ENCODE assay signal across 19 mouse cellular contexts in genomic region chr4:59253055-59253434, GRCm38 (mm10).
DNase-seq lines count a peak whose midpoint lies in the region; ATAC-seq lines count a peak whose summit lies in the region.
"Had no signal": no experiment of that assay in that cellular context is flagged by ENCODE, and none has a peak within 500 bp of the region (broad histone marks: within the 10 kb centered on the region; RNA-seq: fewer than 3 reads in every experiment).

No protein-coding gene starts in this region.

- DNase-seq in embryonic facial prominence, embryonic 10.5 days (ENCODE audit: low spot score), result no peak
- DNase-seq in midbrain, embryonic 11.5 days (ENCODE audit: low spot score, missing footprints), result peak; percentile 59
- no peak for DNase-seq in midbrain, embryonic 10.5 days (ENCODE audit: low spot score)
- no peak for DNase-seq in adrenal gland, adult 18-20 months (ENCODE audit: low spot score in 2 of 2)
- DNase-seq in adipocyte (ENCODE audit: low spot score), result no peak
- DNase-seq: cerebellum, adult 11 months; cerebellum, postnatal 25 days; heart, adult 2 months; heart, postnatal 10 days; kidney, adult 18-20 months; kidney, postnatal 36 days; retina, postnatal 1 day; thymus, postnatal 4 days had no signal

- 81% methylated on average over 5 of the region's 5 CpGs for WGBS in embryonic facial prominence, embryonic 13.5 days
- 88% methylated on average over 5 of the region's 5 CpGs for WGBS in embryonic facial prominence, embryonic 10.5 days
- WGBS in midbrain, embryonic 11.5 days, result 91% methylated on average over 5 of the region's 5 CpGs
- WGBS in midbrain, embryonic 10.5 days, result 90% methylated on average over 5 of the region's 5 CpGs
- 27% methylated on average over 5 of the region's 5 CpGs for WGBS in liver, embryonic 16.5 days (ENCODE audit: insufficient replicate concordance)
- 58% methylated on average over 5 of the region's 5 CpGs for whole genome bisulfite sequencing in stomach, embryonic 16.5 days

- no peak overlapping the region for H3K4me2 ChIP-seq in embryonic facial prominence, embryonic 13.5 days
- H3K4me2 ChIP-seq in midbrain, embryonic 11.5 days, result no peak overlapping the region
- H3K4me2 ChIP-seq in liver, embryonic 16.5 days (ENCODE audit: low read depth, low read length), result no peak overlapping the region
- no peak overlapping the region for H3K4me2 ChIP-seq in stomach, embryonic 16.5 days (ENCODE audit: low read depth, low read length)
- H3K4me2 ChIP-seq: hindbrain, embryonic 13.5 days had no signal

- H3K9me3 ChIP-seq in embryonic facial prominence, embryonic 13.5 days, result no peaks in the 10 kb centered on the region
- no peaks in the 10 kb centered on the region for H3K9me3 ChIP-seq in embryonic facial prominence, embryonic 10.5 days
- no peaks in the 10 kb centered on the region for H3K9me3 ChIP-seq in midbrain, embryonic 11.5 days (ENCODE audit: control insufficient read depth, low read length)
- H3K9me3 ChIP-seq in midbrain, embryonic 10.5 days (replicated peaks), result no peaks in the 10 kb centered on the region
- H3K9me3 ChIP-seq in liver, embryonic 16.5 days (replicated peaks; ENCODE audit: control insufficient read depth, low read length), result no peaks in the 10 kb centered on the region
- H3K9me3 ChIP-seq in stomach, embryonic 16.5 days (replicated peaks; ENCODE audit: control insufficient read depth, low read length), result no peaks in the 10 kb centered on the region
- H3K9me3 ChIP-seq: forebrain, embryonic 10.5 days; hindbrain, embryonic 13.5 days had no signal

- H3K4me1 ChIP-seq in embryonic facial prominence, embryonic 13.5 days, result no peaks in the 10 kb centered on the region
- H3K4me1 ChIP-seq in embryonic facial prominence, embryonic 10.5 days, result no peaks in the 10 kb centered on the region
- no peaks in the 10 kb centered on the region for H3K4me1 ChIP-seq in midbrain, embryonic 11.5 days (ENCODE audit: control insufficient read depth, insufficient read depth, low read length)
- H3K4me1 ChIP-seq in midbrain, embryonic 10.5 days, result no peaks in the 10 kb centered on the region; the same call in 1 of the 2 replicates
- peaks cover 26% of the 10 kb centered on the region for H3K4me1 ChIP-seq in liver, embryonic 16.5 days (ENCODE audit: control insufficient read depth, low read depth, low read length)
- no peaks in the 10 kb centered on the region for H3K4me1 ChIP-seq in stomach, embryonic 16.5 days (ENCODE audit: control insufficient read depth, insufficient read depth, low read length)
- H3K4me1 ChIP-seq: hindbrain, embryonic 13.5 days had no signal

- 0 out of 2 replicates have a peak overlapping the region, but pooled peaks have one; percentile 7 for H3K27ac ChIP-seq in embryonic facial prominence, embryonic 13.5 days
- no peak overlapping the region for H3K27ac ChIP-seq in embryonic facial prominence, embryonic 10.5 days (replicated peaks)
- H3K27ac ChIP-seq in midbrain, embryonic 11.5 days (ENCODE audit: low read depth, low read length), result no peak overlapping the region
- no peak overlapping the region for H3K27ac ChIP-seq in midbrain, embryonic 10.5 days (replicated peaks)
- no peak overlapping the region for H3K27ac ChIP-seq in liver, embryonic 16.5 days (ENCODE audit: low read length)
- peak overlapping the region; percentile 80 for H3K27ac ChIP-seq in stomach, embryonic 16.5 days (ENCODE audit: low read length)
- H3K27ac ChIP-seq: forebrain, embryonic 10.5 days; heart, adult 2 months; hindbrain, embryonic 13.5 days had no signal

- no peak overlapping the region for H3K4me3 ChIP-seq in embryonic facial prominence, embryonic 13.5 days
- no peak overlapping the region for H3K4me3 ChIP-seq in embryonic facial prominence, embryonic 10.5 days
- H3K4me3 ChIP-seq in midbrain, embryonic 11.5 days (ENCODE audit: low read depth, low read length), result no peak overlapping the region
- H3K4me3 ChIP-seq in midbrain, embryonic 10.5 days, result no peak overlapping the region
- H3K4me3 ChIP-seq in liver, embryonic 16.5 days (ENCODE audit: low read depth, low read length), result no peak overlapping the region
- H3K4me3 ChIP-seq in stomach, embryonic 16.5 days (replicated peaks; ENCODE audit: low read length), result no peak overlapping the region
- H3K4me3 ChIP-seq: forebrain, embryonic 10.5 days; heart, adult 2 months; hindbrain, embryonic 13.5 days had no signal

- no peak overlapping the region for H3K9ac ChIP-seq in embryonic facial prominence, embryonic 13.5 days
- no peak overlapping the region for H3K9ac ChIP-seq in midbrain, embryonic 11.5 days (ENCODE audit: low read length)
- H3K9ac ChIP-seq in liver, embryonic 16.5 days (ENCODE audit: low read depth, low read length), result no peak overlapping the region
- no peak overlapping the region for H3K9ac ChIP-seq in stomach, embryonic 16.5 days (ENCODE audit: low read length)
- H3K9ac ChIP-seq: hindbrain, embryonic 13.5 days had no signal

- ATAC-seq in embryonic facial prominence, embryonic 13.5 days (ENCODE audit: insufficient number of reproducible peaks, insufficient read depth, low FRiP score, low TSS enrichment, low read depth), result no peak
- ATAC-seq in midbrain, embryonic 11.5 days (ENCODE audit: low FRiP score), result no peak
- peak; percentile 57; the same call in 1 of the 2 replicates for ATAC-seq in liver, embryonic 16.5 days (ENCODE audit: low read depth)
- ATAC-seq in stomach, embryonic 16.5 days (ENCODE audit: insufficient read depth, low FRiP score), result peak; percentile 56; the same call in 1 of the 2 replicates

- H3K36me3 ChIP-seq in embryonic facial prominence, embryonic 13.5 days, result no peaks in the 10 kb centered on the region
- H3K36me3 ChIP-seq in embryonic facial prominence, embryonic 10.5 days (replicated peaks), result no peaks in the 10 kb centered on the region
- H3K36me3 ChIP-seq in midbrain, embryonic 11.5 days (ENCODE audit: control insufficient read depth, insufficient read depth, low read length), result no peaks in the 10 kb centered on the region
- H3K36me3 ChIP-seq in midbrain, embryonic 10.5 days, result no peaks in the 10 kb centered on the region
- H3K36me3 ChIP-seq in liver, embryonic 16.5 days (ENCODE audit: control insufficient read depth, insufficient read depth), result no peaks in the 10 kb centered on the region
- no peaks in the 10 kb centered on the region for H3K36me3 ChIP-seq in stomach, embryonic 16.5 days (ENCODE audit: control insufficient read depth, insufficient read depth, low read length)
- H3K36me3 ChIP-seq: forebrain, embryonic 10.5 days; hindbrain, embryonic 13.5 days had no signal

- H3K27me3 ChIP-seq in embryonic facial prominence, embryonic 13.5 days, result no peaks in the 10 kb centered on the region
- no peaks in the 10 kb centered on the region for H3K27me3 ChIP-seq in embryonic facial prominence, embryonic 10.5 days (replicated peaks; ENCODE audit: low read depth, poor library complexity, severe bottlenecking)
- 0 out of 2 replicates have a peak, but pooled peaks cover 2% of the 10 kb centered on the region for H3K27me3 ChIP-seq in midbrain, embryonic 11.5 days (ENCODE audit: control insufficient read depth, insufficient read depth, low read length)
- H3K27me3 ChIP-seq in midbrain, embryonic 10.5 days (ENCODE audit: low read depth, poor library complexity, severe bottlenecking), result peaks cover 46% of the 10 kb centered on the region
- no peaks in the 10 kb centered on the region for H3K27me3 ChIP-seq in liver, embryonic 16.5 days (ENCODE audit: control insufficient read depth, insufficient read depth, low read depth, low read length)
- H3K27me3 ChIP-seq in stomach, embryonic 16.5 days (ENCODE audit: control insufficient read depth, insufficient read depth, low read length), result no peaks in the 10 kb centered on the region
- H3K27me3 ChIP-seq: CH12.LX; hindbrain, embryonic 13.5 days had no signal

Comparison
In these comparisons a context has a peak if more than half of its experiments do, and no peak if none do; other contexts are left out.
1. H3K27ac ChIP-seq: peak in embryonic facial prominence, embryonic 13.5 days (single experiment) and stomach, embryonic 16.5 days (single experiment); none in embryonic facial prominence, embryonic 10.5 days (single experiment), midbrain, embryonic 11.5 days (single experiment), midbrain, embryonic 10.5 days (single experiment) and liver, embryonic 16.5 days (single experiment).
2. ATAC-seq: peak in liver, embryonic 16.5 days (single experiment) and stomach, embryonic 16.5 days (single experiment); none in embryonic facial prominence, embryonic 13.5 days (single experiment) and midbrain, embryonic 11.5 days (single experiment).